ENCODE assay signal across 8 mouse cellular contexts in the genomic region with DNA sequence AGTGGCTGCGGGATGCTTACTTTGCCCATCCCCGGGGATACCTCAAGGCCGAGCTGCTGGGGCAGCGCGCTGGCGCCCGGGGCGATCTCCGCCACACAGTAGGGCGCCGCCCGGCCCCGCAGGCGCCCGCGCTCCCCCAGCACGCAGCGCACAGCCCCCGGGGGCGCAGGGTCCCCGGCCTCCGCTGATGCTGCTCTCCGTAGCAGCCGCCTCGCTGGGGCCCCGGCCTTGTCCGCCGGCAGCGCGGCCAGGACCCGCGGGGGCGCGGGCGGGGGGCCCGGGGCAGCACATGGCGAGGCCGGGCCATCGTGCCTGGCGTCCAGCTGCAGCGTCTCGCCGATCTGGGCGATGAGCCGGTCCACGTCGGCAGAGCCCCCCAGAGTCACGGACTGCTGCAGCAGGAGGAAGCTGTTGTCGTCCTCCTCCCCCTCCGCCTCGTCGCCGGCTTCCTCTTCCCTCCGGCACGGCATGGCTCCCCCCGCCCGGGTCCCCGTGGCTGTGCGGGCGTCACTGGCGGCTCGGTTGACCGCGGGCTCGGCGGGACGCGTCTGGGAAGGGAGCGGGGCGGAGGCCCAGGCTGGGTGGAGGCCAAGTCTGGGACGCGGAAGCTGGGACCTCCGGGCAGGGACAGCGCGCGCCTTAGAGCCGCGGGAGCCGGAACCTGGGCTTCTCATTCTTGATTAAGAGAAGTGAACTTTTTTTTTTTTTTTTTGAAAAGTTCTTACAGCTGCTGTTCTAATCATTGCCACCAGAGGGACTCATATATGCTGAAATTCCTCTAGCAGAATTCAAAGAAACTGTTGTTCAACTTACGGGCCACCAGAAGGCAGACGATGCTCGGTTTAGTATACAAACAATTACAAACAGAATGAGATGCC. TPM values are rescaled to one million over a fixed set of nuclear protein-coding genes. Genes with fewer than 3 reads are reported as not detected.
A peak's percentile ranks its signal among the peaks of the same experiment; 100 is the strongest.
DNase-seq lines count a peak whose midpoint lies in the region; ATAC-seq and TF ChIP-seq lines count a peak whose summit lies in the region.

Peg12 (minus strand) TSS at position 633 of the 878 bp plus-strand sequence.

- no peaks in the 10 kb centered on the region for H3K36me3 ChIP-seq in ES-Bruce4 (ENCODE audit: control insufficient read depth, insufficient read depth, low read length, poor library complexity, severe bottlenecking)
- H3K36me3 ChIP-seq in forebrain, embryonic 10.5 days (replicated peaks) = peaks cover 12% of the 10 kb centered on the region
- no peaks in the 10 kb centered on the region for H3K36me3 ChIP-seq in heart, postnatal 0 days (replicated peaks; ENCODE audit: control insufficient read depth, insufficient read depth, low read length)

- TF ChIP-seq POLR2A in ES-Bruce4 (IDR thresholded peaks at IDR 0.05; ENCODE audit: insufficient read depth, low read length) = no peak
- TF ChIP-seq POLR2A in brain, embryonic 14.5 days (IDR thresholded peaks at IDR 0.05; ENCODE audit: borderline replicate concordance, extremely low read depth, insufficient read depth, insufficient read length, poor library complexity, severe bottlenecking) = no peak
- TF ChIP-seq POLR2A in lung, adult 2 months (IDR thresholded peaks at IDR 0.05; ENCODE audit: borderline replicate concordance, extremely low read depth, low read depth, low read length) = no peak

- DNase-seq in brain, embryonic 14.5 days (ENCODE audit: low read depth) = peak; percentile 85
- DNase-seq in forebrain, embryonic 10.5 days (ENCODE audit: extremely low spot score, low spot score) = peak; percentile 61
- peak; percentile 58 for DNase-seq in heart, postnatal 0 days (ENCODE audit: low spot score)
- DNase-seq in kidney, postnatal 36 days = peak; percentile 54 to 69
- DNase-seq in lung, adult 2 months = peak; percentile 53
- DNase-seq in ovary, adult 18-20 months (ENCODE audit: low spot score) = peak; percentile 10
- peak; percentile 21 for DNase-seq in thymus, postnatal 25 days

- peak; percentile 66 for ATAC-seq in heart, postnatal 0 days (ENCODE audit: insufficient read depth, low read depth)

- H3K9me3 ChIP-seq in ES-Bruce4 (replicated peaks; ENCODE audit: control insufficient read depth, insufficient read depth, low read length, poor library complexity, severe bottlenecking) = no peaks in the 10 kb centered on the region
- H3K9me3 ChIP-seq in forebrain, embryonic 10.5 days = peaks cover 37% of the 10 kb centered on the region
- no peaks in the 10 kb centered on the region for H3K9me3 ChIP-seq in heart, postnatal 0 days (replicated peaks; ENCODE audit: control insufficient read depth, low read length)

- no peak for TF ChIP-seq CTCF in ES-Bruce4 (IDR thresholded peaks at IDR 0.05; ENCODE audit: low read depth, low read length)
- peak; percentile 42; the same call in 1 of the 2 replicates for TF ChIP-seq CTCF in brain, embryonic 14.5 days (IDR thresholded peaks at IDR 0.05; ENCODE audit: borderline replicate concordance, extremely low read depth, insufficient read depth, insufficient read length)
- TF ChIP-seq CTCF in heart, postnatal 0 days (IDR thresholded peaks at IDR 0.05; ENCODE audit: low read depth) = peak; percentile 48
- no peak for TF ChIP-seq CTCF in lung, adult 2 months (IDR thresholded peaks at IDR 0.05; ENCODE audit: insufficient read depth, low read length)

- peaks cover 2% of the 10 kb centered on the region; the same call in 1 of the 2 replicates for H3K27me3 ChIP-seq in ES-Bruce4 (ENCODE audit: control insufficient read depth, insufficient read depth, low read length, poor library complexity, severe bottlenecking)
- H3K27me3 ChIP-seq in forebrain, embryonic 10.5 days (ENCODE audit: poor library complexity, severe bottlenecking) = no peaks in the 10 kb centered on the region
- H3K27me3 ChIP-seq in heart, postnatal 0 days (ENCODE audit: control insufficient read depth, insufficient read depth, low read length) = no peaks in the 10 kb centered on the region

- 14% methylated on average over 78 of the region's 82 CpGs for WGBS in forebrain, embryonic 10.5 days
- 15% methylated on average over 56 of the region's 82 CpGs for WGBS in heart, postnatal 0 days
- WGBS in lung, adult 2 months = 16% methylated on average over 77 of the region's 82 CpGs

- H3K27ac ChIP-seq in ES-Bruce4 (ENCODE audit: insufficient read depth, low read length) = no peak within 1 kb of the TSS
- H3K27ac ChIP-seq in forebrain, embryonic 10.5 days = peak within 1 kb of the TSS; percentile 97
- H3K27ac ChIP-seq in heart, postnatal 0 days (ENCODE audit: low read depth) = peak within 1 kb of the TSS; percentile 70

- peak within 1 kb of the TSS; percentile 76 for H3K9ac ChIP-seq in ES-Bruce4 (ENCODE audit: low read depth, poor library complexity, severe bottlenecking)
- H3K9ac ChIP-seq in heart, postnatal 0 days (replicated peaks; ENCODE audit: low read depth, low read length) = peak within 1 kb of the TSS; percentile 48

- peak within 1 kb of the TSS; percentile 84 for H3K4me3 ChIP-seq in ES-Bruce4 (ENCODE audit: low read depth, low read length)
- peak within 1 kb of the TSS; percentile 71 for H3K4me3 ChIP-seq in forebrain, embryonic 10.5 days
- H3K4me3 ChIP-seq in heart, postnatal 0 days (ENCODE audit: low read depth, low read length) = peak within 1 kb of the TSS; percentile 53
- H3K4me3 ChIP-seq in lung, adult 2 months (replicated peaks; ENCODE audit: extremely low read depth, low read depth, low read length) = peak within 1 kb of the TSS; percentile 65

- TF ChIP-seq EP300 in ES-Bruce4 (IDR thresholded peaks at IDR 0.05; ENCODE audit: insufficient read depth, low read depth, low read length) = no peak
- no peak for TF ChIP-seq EP300 in heart, postnatal 0 days (IDR thresholded peaks at IDR 0.05; ENCODE audit: low read depth)

- H3K4me2 ChIP-seq in heart, postnatal 0 days (ENCODE audit: low read depth, low read length) = peak within 1 kb of the TSS; percentile 69

- H3K4me1 ChIP-seq in ES-Bruce4 (ENCODE audit: control insufficient read depth, insufficient read depth, low read length) = no peaks in the 10 kb centered on the region
- H3K4me1 ChIP-seq in forebrain, embryonic 10.5 days = peaks cover 12% of the 10 kb centered on the region
- H3K4me1 ChIP-seq in heart, postnatal 0 days (ENCODE audit: control insufficient read depth, insufficient read depth) = no peaks in the 10 kb centered on the region
- no peaks in the 10 kb centered on the region for H3K4me1 ChIP-seq in lung, adult 2 months (ENCODE audit: control insufficient read depth, insufficient read depth, low read length)

RNA-seq across cellular contexts. Expression of gene Peg12, which starts in this region (rescaled TPM):
- polyA plus RNA-seq in ES-Bruce4 (2011; ENCODE audit: insufficient read depth, insufficient read length, low read depth, missing spikeins) = 3.0 and 3.7 TPM in 2 replicates
- polyA plus RNA-seq in brain, embryonic 14.5 days (2012; rRNA removed) = 9.0 and 10.1 TPM in 2 replicates
- polyA plus RNA-seq in forebrain, embryonic 10.5 days (2016; fragmentation: Nextera tagmentation; extraction: Ambion mirVana) = 125 and 130 TPM in 2 replicates
- 2.1 and 4.3 TPM in 2 replicates for total RNA-seq in heart, postnatal 0 days (2014; rRNA removed; ENCODE audit: low replicate concordance)
- 4.6 and 4.7 TPM in 2 replicates for polyA plus RNA-seq in heart, postnatal 0 days (2015; fragmentation: Nextera tagmentation; extraction: Ambion mirVana)
- polyA plus RNA-seq in lung, adult 2 months (2012; rRNA removed) = 1.3 and 1.7 TPM in 2 replicates

Comparison
In these comparisons a context has a peak if more than half of its experiments do, and no peak if none do; other contexts are left out.
1. RNA of gene Peg12 (polyA plus RNA-seq): 125 to 130 TPM in forebrain, embryonic 10.5 days; 9.0 to 10.1 TPM in brain, embryonic 14.5 days, 4.6 to 4.7 TPM in heart, postnatal 0 days, 3.0 to 3.7 TPM in ES-Bruce4 and 1.3 to 1.7 TPM in lung, adult 2 months; every median in the first group is over 10 times any median in the second.
2. CTCF ChIP-seq: peak in brain, embryonic 14.5 days (single experiment) and heart, postnatal 0 days (single experiment); none in ES-Bruce4 (single experiment) and lung, adult 2 months (single experiment).
3. DNase-seq: peak in every context shown above with its lines; median percentile 85 in brain, embryonic 14.5 days; 62 in kidney, postnatal 36 days; 61 in forebrain, embryonic 10.5 days; 58 in heart, postnatal 0 days; 53 in lung, adult 2 months; 21 in thymus, postnatal 25 days; 10 in ovary, adult 18-20 months.
4. Peak in every context shown above with its lines, with median percentiles within 50 percentile points of each other: H3K4me3 ChIP-seq.